Mouse (Mus musculus) frontal cortex, postnatal 10 days (tissue): ENCODE data around the gene Tbc1d8.

Experiments
- DNase-seq, 2 experiments: peaks; one replicate each; pipeline ENCODE4 v3.0.0; 2022; ENCODE audit warnings: low spot score in 2 of 2, mixed read lengths in 1 of 2

Gene Tbc1d8

GRCm38 (mm10) chr1:39394096-39394495, 84.5 kb downstream of the Tbc1d8 start:
- no peak for DNase-seq

DNA sequence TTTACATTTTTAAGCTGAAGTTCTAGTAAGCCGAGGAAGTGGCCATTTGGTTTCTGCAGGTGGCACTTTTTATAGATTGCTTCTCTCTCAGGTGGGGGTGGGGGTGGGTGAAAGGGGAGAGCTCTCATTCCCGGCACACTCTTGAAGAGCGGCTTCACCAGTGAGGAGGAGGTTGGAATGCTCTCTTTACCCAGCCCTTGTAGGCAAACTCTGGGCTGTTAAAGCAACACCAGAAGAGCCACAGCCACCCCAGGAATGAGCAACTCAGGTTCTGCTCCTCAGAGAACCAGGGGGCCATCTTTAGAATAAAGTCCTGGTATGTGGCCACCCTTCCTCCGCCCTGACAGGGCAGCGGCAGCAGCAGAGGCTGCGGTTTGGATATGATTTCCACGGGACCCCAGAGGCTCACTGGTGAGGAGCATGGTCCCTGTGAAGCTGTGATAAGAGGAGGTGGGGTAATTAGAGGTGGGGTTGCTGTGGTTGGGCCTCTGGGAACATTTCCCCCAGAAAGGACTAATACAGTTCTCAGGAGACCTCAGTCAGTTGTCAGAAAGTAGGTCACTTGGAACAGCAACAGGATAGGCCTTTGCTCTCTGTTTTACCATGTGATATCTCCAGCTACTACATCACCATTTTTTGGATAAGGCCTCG, 85.2 kb downstream of the Tbc1d8 start:
- DNase-seq = no peak

DNA sequence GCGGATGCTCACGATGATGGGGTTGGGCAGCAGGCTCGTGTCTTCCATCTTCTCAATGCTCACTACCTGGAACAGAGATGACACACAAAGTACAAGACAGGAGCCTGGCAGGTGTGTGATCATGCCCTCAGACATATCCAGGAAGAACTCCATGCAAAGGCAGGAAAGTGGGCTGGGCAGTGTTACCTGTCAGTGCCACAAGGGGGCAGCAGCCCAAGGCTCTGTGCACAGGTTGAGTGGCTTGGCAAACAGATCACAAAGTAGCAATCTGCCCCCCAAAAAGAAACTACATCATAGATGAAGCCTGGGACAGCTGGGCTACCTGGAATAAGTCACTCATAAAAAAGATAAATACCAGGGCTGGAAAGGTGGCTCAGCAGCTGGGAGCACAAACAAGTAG, 86.4 kb downstream of the Tbc1d8 start:
- peak; percentile 55 to 78 for DNase-seq

- DNase-seq = no peak
Observed at GRCm38 (mm10) chr1:39391652-39392051, 86.9 kb downstream of the Tbc1d8 start.

DNA sequence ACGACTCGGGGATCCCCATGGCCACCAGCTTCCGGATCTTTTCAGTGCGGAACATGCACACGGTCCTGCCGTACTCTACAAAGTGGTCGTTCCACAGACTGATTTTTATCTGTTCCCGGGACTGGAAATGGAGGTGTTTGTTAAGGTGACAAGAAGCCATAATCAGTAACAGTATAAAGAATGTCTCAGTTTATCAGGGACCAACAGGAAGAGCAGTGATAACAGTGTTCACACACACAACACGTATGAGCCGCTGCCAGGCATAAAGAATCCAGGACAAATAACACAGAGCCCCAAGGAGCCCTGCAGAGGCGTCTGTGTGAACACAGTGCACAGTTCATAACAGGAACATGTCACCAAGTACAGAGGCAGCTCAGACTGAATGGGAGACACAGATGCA, 89.2 kb downstream of the Tbc1d8 start:
- DNase-seq = no peak

GRCm38 (mm10) chr1:39388163-39388562, 90.4 kb downstream of the Tbc1d8 start:
- DNase-seq = no peak

GRCm38 (mm10) chr1:39387497-39387896, 91.1 kb downstream of the Tbc1d8 start:
- no peak for DNase-seq

- DNase-seq = no peak
Observed at GRCm38 (mm10) chr1:39386456-39386855, 92.1 kb downstream of the Tbc1d8 start.

DNA sequence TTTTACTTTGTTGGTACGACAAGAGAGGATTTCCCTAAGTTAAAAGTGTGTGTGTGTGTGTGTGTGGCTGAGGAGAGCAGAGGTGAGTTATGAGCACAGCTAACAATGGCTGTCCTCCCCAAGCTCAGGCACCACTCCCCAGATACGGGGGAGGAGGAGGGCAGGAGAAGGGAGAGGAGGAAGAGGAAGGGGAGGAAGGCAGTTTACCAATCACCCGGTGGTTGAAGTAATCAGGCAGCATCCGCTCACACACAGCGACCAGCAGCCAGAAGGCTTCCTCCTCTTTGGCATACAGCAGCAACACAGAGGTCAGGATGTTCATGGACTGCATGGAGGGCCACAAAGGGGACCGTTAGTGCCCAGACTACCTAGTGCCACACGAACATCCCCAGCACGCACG, 93.6 kb downstream of the Tbc1d8 start:
- DNase-seq = no peak

DNA sequence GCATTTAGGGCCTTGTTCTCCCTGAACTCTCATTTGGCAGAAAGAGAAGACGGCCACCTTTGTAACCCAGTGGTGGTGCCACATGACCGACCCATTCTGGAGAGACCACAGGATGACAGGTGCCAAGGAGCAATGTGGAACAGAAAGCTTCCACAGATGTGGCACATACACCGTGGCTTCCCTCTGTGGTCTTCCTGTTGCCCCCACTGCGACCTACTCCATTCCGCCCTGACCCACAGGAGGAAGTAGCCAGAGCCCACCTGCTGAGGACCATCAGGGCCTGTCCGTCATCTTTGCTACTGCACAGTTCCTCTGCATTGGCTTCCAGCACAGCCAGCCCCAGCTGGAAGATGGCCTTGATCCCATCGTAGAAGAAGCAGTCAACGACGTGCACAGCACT, 97.5 kb downstream of the Tbc1d8 start:
- DNase-seq = no peak

GRCm38 (mm10) chr1:39379021-39379420, 99.5 kb downstream of the Tbc1d8 start:
- no peak for DNase-seq

DNA sequence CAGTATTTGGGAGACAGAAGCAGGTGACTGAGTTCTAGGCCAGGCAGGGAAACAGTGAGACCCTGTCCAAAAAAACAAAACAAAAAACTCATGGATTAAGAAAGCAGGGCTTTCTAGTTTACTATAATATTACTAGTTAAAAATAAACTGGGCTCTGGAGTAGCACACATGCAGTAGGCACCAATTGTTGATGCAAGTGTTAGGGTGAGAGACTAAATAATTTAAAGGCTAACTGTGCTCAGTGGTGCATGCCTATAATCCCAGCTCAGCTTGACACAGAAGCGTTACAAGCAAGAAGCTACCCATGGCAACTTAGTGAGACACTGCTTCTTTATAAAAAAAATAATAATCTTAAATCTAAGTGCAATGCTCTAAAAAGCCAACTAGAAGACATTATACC, 100.0 kb downstream of the Tbc1d8 start:
- no peak for DNase-seq

GRCm38 (mm10) chr1:39376726-39377240, 101.8 kb downstream of the Tbc1d8 start:
- DNase-seq = no peak

DNA sequence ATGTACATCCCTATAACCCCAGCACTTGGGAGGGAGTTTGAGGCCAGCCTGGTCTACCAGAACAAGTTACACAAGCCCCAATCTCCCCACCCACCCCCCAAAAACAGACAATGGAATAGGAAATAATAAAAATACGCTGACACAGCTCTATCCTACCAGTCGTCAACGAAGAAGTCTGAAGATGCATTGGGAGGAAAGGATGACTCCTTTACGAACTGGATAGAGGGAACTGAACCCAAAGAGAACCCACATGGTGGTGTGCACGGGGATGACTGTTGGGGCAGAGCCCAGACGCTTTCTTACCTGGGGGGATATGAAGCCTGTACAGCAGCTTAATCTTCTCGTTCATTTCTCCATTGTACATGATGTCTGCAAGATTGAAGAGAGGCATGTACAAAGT, 102.4 kb downstream of the Tbc1d8 start:
- DNase-seq = no peak

DNA sequence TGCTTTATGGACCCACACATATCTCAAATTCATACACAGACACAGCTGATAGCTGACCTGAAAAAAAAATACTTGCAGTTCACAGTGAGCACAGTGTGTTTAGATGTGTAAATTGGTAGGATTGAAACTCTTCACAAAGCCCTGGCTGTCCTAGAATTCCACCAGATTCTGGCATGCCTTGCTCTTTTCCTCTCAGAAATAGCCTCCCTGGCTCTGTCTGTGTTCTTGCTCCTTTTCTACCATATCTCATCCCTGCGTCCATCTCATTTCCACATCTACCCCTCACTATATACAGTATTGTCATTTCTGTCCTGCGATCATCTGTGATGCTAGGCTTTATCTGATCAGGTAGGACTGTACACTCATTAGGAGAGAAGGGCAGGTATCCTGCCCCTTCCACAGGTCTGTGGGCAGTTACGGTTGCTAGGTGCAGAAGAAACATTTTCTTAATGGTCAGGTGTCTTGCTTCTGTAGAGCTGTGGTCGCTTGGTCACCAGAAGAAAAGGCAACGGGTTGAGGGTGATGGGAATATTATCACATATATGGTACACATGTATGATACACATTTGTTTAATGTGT, 104.2 kb downstream of the Tbc1d8 start:
- no peak for DNase-seq

GRCm38 (mm10) chr1:39373378-39373777, 105.2 kb downstream of the Tbc1d8 start:
- no peak for DNase-seq

DNA sequence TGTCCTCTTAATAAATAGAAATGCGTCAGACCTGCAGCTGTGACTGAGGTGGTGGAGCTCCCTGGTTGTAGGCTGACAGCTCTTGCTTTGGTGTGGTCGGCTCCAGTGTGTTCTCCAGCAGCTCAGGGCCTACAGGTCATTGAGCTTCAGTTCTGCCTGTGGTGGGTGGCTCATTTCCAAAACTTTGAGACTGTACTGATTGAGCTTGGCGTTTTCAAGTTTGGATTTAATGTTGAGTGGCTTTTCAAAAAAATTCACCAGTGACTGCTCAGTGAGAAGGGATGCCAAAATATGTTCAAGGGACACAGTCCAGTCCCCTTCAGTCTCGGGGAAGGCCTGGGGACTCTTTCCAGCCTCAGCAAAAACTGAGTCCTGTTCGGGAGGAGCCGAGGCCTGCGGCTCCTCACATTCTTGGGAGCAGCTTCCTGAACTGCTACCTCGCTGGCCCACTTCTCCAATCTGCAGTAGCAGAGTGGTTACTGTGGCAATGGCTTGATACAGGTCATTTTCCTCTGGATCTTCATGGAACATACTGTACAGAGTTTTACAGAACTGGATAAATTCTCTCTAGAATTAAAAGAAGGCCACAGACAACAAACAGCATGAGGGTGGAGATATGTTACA, 106.2 kb downstream of the Tbc1d8 start:
- no peak for DNase-seq

DNA sequence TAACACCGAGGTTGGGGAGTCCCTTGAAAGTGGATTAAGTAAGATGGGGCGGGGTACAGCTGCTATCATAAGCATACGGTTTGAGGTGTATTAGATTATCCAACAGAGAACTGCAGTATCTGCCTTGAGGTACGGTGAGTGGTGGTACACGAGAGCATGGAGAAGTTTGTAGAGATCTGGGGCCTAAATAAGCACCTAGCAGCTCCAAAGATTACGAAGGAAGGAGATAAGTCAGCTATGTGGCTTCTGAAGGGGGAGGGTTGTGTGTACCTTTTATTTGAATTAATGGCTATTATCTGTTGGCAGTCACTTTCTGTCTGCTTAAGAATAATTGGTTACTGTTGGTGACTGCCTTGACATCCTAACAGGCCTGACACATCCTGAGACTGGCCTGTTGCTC, 108.1 kb downstream of the Tbc1d8 start:
- DNase-seq = no peak

- no peak for DNase-seq
Observed at GRCm38 (mm10) chr1:39368267-39368841, 110.2 kb downstream of the Tbc1d8 start.

DNA sequence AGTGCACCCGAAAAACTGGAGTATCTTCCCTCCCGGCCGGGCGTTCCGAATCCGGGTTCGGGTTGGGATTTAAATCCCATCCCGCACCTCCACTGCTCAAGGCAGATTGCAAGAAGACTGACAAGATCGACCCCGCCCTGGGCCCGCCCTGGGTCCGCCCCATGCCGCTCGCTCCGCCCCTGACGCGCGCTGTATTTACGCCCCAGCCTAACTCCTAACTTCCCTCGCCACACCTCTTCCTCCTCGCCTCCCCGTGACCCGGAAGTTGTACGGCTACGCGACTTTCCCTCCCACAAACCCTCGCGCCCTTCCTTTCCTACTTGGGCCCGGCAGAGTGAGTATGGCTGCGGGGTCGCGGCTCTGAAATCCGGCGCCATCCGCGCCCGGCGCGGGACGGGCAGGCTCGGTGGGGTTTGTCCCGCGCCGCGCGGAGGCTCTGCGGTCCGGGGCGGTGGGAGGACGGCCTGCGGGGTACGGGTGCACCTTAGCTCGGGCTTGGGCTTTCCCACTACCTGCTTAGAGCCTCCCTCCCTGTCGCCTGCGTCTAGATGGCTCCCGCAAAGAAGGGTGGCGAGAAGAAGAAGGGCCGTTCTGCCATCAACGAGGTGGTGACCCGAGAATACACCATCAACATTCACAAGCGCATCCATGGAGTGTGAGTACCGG, 110.8 kb downstream of the Tbc1d8 start, which contains the start of gene Rpl31:
Gene Rpl31, plus strand, starts transcription at position 242 of the 666 bp plus-strand sequence.
- peak; percentile 97 for DNase-seq

DNA sequence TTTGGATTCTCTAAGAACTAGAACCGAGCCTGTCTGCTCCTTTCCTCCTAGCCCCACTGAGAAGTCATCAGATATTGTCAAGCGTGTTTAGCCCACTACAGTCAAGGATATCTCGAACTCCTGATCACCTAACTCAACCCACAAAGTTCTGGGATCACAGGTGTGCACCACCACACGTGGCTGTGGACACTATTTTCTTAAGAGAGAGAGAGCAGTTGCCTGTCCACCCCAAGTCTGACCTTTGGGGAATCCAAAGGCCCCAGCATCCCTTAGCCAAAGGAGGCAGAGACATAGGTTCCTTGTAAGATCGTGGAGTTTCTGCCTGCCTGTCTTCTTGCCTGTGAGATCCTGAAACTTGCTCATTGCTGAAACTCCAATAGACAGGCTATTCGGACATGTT, 111.5 kb downstream of the Tbc1d8 start:
- no peak for DNase-seq

GRCm38 (mm10) chr1:39365562-39365961, 113.0 kb downstream of the Tbc1d8 start:
- DNase-seq = no peak
